In genomic region chr12:50549860-50550555, GRCm38 (mm10) we compare ENCODE assay signal across 9 mouse cellular contexts.
A peak's percentile ranks its signal among the peaks of the same experiment; 100 is the strongest.
DNase-seq lines count a peak whose midpoint lies in the region; ATAC-seq and TF ChIP-seq lines count a peak whose summit lies in the region.
"Had no signal": no experiment of that assay in that cellular context is flagged by ENCODE, and none has a peak within 500 bp of the region (broad histone marks: within the 10 kb centered on the region; RNA-seq: fewer than 3 reads in every experiment).

No protein-coding gene starts in this region.

- H3K4me3 ChIP-seq in hindbrain, embryonic 14.5 days (replicated peaks; ENCODE audit: low read length), result no peak overlapping the region
- H3K4me3 ChIP-seq in hindbrain, embryonic 11.5 days (ENCODE audit: low read depth, low read length), result no peak overlapping the region
- H3K4me3 ChIP-seq in forebrain, postnatal 0 days (ENCODE audit: low read depth, low read length), result no peak overlapping the region
- no peak overlapping the region for H3K4me3 ChIP-seq in layer of hippocampus, adult 2 months
- no peak overlapping the region for H3K4me3 ChIP-seq in limb, embryonic 10.5 days

- H3K9me3 ChIP-seq in hindbrain, embryonic 14.5 days (ENCODE audit: control insufficient read depth, low read length), result no peaks in the 10 kb centered on the region
- H3K9me3 ChIP-seq in hindbrain, embryonic 11.5 days (ENCODE audit: control insufficient read depth, low read length), result no peaks in the 10 kb centered on the region
- no peaks in the 10 kb centered on the region for H3K9me3 ChIP-seq in forebrain, postnatal 0 days (ENCODE audit: low read length)
- H3K9me3 ChIP-seq in limb, embryonic 10.5 days (replicated peaks), result no peaks in the 10 kb centered on the region

- peak; percentile 37 for DNase-seq in hindbrain, embryonic 14.5 days (ENCODE audit: low spot score)
- no peak for DNase-seq in hindbrain, embryonic 11.5 days (ENCODE audit: low spot score)
- DNase-seq in adrenal gland, adult 8-10 months, result peak; percentile 12
- DNase-seq in forebrain, postnatal 0 days, result peak; percentile 78
- peak; percentile 38 to 60 for DNase-seq in layer of hippocampus, adult 2 months (ENCODE audit: low spot score in 2 of 2)
- DNase-seq in right cerebral cortex, postnatal 25 days, result peak; percentile 63
- DNase-seq in limb, embryonic 10.5 days (ENCODE audit: low spot score), result no peak
- DNase-seq in kidney, adult 11 months, result no peak

- 67% methylated on average over 8 of the region's 8 CpGs for WGBS in hindbrain, embryonic 14.5 days
- WGBS in hindbrain, embryonic 11.5 days, result 85% methylated on average over 8 of the region's 8 CpGs
- 26% methylated on average over 8 of the region's 8 CpGs for WGBS in forebrain, postnatal 0 days
- WGBS in limb, embryonic 10.5 days, result 86% methylated on average over 8 of the region's 8 CpGs

- no peak overlapping the region for H3K4me2 ChIP-seq in hindbrain, embryonic 14.5 days (replicated peaks)
- H3K4me2 ChIP-seq in hindbrain, embryonic 11.5 days (replicated peaks; ENCODE audit: low read depth, low read length), result no peak overlapping the region
- no peak overlapping the region for H3K4me2 ChIP-seq in forebrain, postnatal 0 days (ENCODE audit: low read depth)

- peak; percentile 49; the same call in 1 of the 2 replicates for ATAC-seq in hindbrain, embryonic 14.5 days (ENCODE audit: low FRiP score)
- no peak for ATAC-seq in hindbrain, embryonic 11.5 days (ENCODE audit: low FRiP score)
- ATAC-seq in forebrain, postnatal 0 days, result peak; percentile 61

- no peaks in the 10 kb centered on the region for H3K27me3 ChIP-seq in hindbrain, embryonic 14.5 days (ENCODE audit: control insufficient read depth, insufficient read depth, low read length)
- no peaks in the 10 kb centered on the region for H3K27me3 ChIP-seq in hindbrain, embryonic 11.5 days (ENCODE audit: control insufficient read depth, insufficient read depth, low read length)
- no peaks in the 10 kb centered on the region for H3K27me3 ChIP-seq in forebrain, postnatal 0 days (ENCODE audit: insufficient read depth, low read length)
- H3K27me3 ChIP-seq in limb, embryonic 10.5 days (ENCODE audit: low read depth, poor library complexity, severe bottlenecking), result no peaks in the 10 kb centered on the region
- H3K27me3 ChIP-seq: CH12.LX had no signal

- no peaks in the 10 kb centered on the region; the same call in 1 of the 2 replicates for H3K4me1 ChIP-seq in hindbrain, embryonic 14.5 days (replicated peaks; ENCODE audit: control insufficient read depth, insufficient read depth, low read length)
- no peaks in the 10 kb centered on the region for H3K4me1 ChIP-seq in hindbrain, embryonic 11.5 days (replicated peaks; ENCODE audit: control insufficient read depth, insufficient read depth, low read length)
- peaks cover 8% of the 10 kb centered on the region; the same call in 1 of the 2 replicates for H3K4me1 ChIP-seq in forebrain, postnatal 0 days (ENCODE audit: insufficient read depth)
- peaks cover 8% of the 10 kb centered on the region; the same call in 1 of the 2 replicates for H3K4me1 ChIP-seq in limb, embryonic 10.5 days

- no peak for TF ChIP-seq CTCF in forebrain, postnatal 0 days (IDR thresholded peaks at IDR 0.05; ENCODE audit: low read depth)
- TF ChIP-seq CTCF in layer of hippocampus, adult 2 months (conservative IDR thresholded peaks at IDR 0.05), result no peak

- no peak overlapping the region for H3K27ac ChIP-seq in hindbrain, embryonic 14.5 days
- no peak overlapping the region for H3K27ac ChIP-seq in hindbrain, embryonic 11.5 days (ENCODE audit: low read depth, low read length)
- H3K27ac ChIP-seq in forebrain, postnatal 0 days (ENCODE audit: low read depth, low read length), result no peak overlapping the region
- H3K27ac ChIP-seq in layer of hippocampus, adult 2 months, result peak overlapping the region; percentile 80
- H3K27ac ChIP-seq in limb, embryonic 10.5 days, result no peak overlapping the region

- no peaks in the 10 kb centered on the region for H3K36me3 ChIP-seq in hindbrain, embryonic 14.5 days (replicated peaks; ENCODE audit: control insufficient read depth, insufficient read depth)
- H3K36me3 ChIP-seq in hindbrain, embryonic 11.5 days (ENCODE audit: control insufficient read depth, insufficient read depth, low read length), result no peaks in the 10 kb centered on the region
- no peaks in the 10 kb centered on the region for H3K36me3 ChIP-seq in forebrain, postnatal 0 days (ENCODE audit: insufficient read depth)
- no peaks in the 10 kb centered on the region for H3K36me3 ChIP-seq in limb, embryonic 10.5 days

- H3K9ac ChIP-seq in hindbrain, embryonic 14.5 days, result no peak overlapping the region
- H3K9ac ChIP-seq in hindbrain, embryonic 11.5 days (ENCODE audit: low read depth, low read length), result no peak overlapping the region
- H3K9ac ChIP-seq in forebrain, postnatal 0 days, result no peak overlapping the region

Comparison
In these comparisons a context has a peak if more than half of its experiments do, and no peak if none do; other contexts are left out.
1. DNase-seq: peak in hindbrain, embryonic 14.5 days (single experiment), adrenal gland, adult 8-10 months (single experiment), forebrain, postnatal 0 days (single experiment), layer of hippocampus, adult 2 months (2 of 2) and right cerebral cortex, postnatal 25 days (single experiment); none in hindbrain, embryonic 11.5 days (single experiment), limb, embryonic 10.5 days (single experiment) and kidney, adult 11 months (single experiment).